Comparison of ENCODE assay signal across 21 mouse cellular contexts in genomic region chr19:44229776-44230175, GRCm38 (mm10). TPM values are rescaled to one million over a fixed set of nuclear protein-coding genes. Genes with fewer than 3 reads are reported as not detected.
"Had no signal": no experiment of that assay in that cellular context is flagged by ENCODE, and none has a peak within 500 bp of the region (broad histone marks: within the 10 kb centered on the region; RNA-seq: fewer than 3 reads in every experiment).

No protein-coding gene starts in this region.

- H3K4me3 ChIP-seq: layer of hippocampus, adult 2 months; limb, embryonic 15.5 days; midbrain, embryonic 12.5 days had no signal

- H3K4me1 ChIP-seq: limb, embryonic 15.5 days; midbrain, embryonic 12.5 days had no signal

- H3K27ac ChIP-seq: kidney, postnatal 0 days; layer of hippocampus, adult 2 months; limb, embryonic 15.5 days; liver, embryonic 14.5 days; macrophage; midbrain, embryonic 12.5 days had no signal

- H3K4me2 ChIP-seq: limb, embryonic 15.5 days; liver, embryonic 11.5 days; lung, embryonic 14.5 days; midbrain, embryonic 12.5 days had no signal

- H3K9ac ChIP-seq: limb, embryonic 15.5 days; liver, embryonic 14.5 days; liver, postnatal 0 days; lung, embryonic 14.5 days; midbrain, embryonic 12.5 days had no signal

- H3K27me3 ChIP-seq: limb, embryonic 15.5 days; midbrain, embryonic 12.5 days had no signal

- ATAC-seq: liver, postnatal 0 days; lung, postnatal 0 days; midbrain, embryonic 16.5 days had no signal

- H3K9me3 ChIP-seq: limb, embryonic 15.5 days; midbrain, embryonic 12.5 days had no signal

- DNase-seq: kidney, postnatal 25 days; layer of hippocampus, adult 9-11 months; liver, postnatal 0 days; lung, embryonic 14.5 days; thymus, adult 18-20 months; thymus, postnatal 4 days had no signal

- H3K36me3 ChIP-seq: limb, embryonic 15.5 days; midbrain, embryonic 12.5 days had no signal

RNA-seq across cellular contexts. Expression of gene Scd3, which starts 26.7 kb away (rescaled TPM):
- polyA plus RNA-seq: large intestine, adult 2 months; liver, embryonic 11.5 days; liver, embryonic 14.5 days; liver, postnatal 0 days; macrophage; small intestine, adult 2 months; spleen, adult 2 months had no signal

RNA-seq across cellular contexts. Expression of gene Pkd2l1, which starts 37.5 kb away (rescaled TPM):
- total RNA-seq: megakaryocyte, adult 5-6 weeks had no signal
- polyA plus RNA-seq: limb, embryonic 11.5 days; limb, embryonic 15.5 days; liver, embryonic 11.5 days; liver, embryonic 14.5 days; liver, postnatal 0 days; lung, embryonic 14.5 days; macrophage; spleen, adult 2 months; stomach, embryonic 16.5 days had no signal
